Mouse (Mus musculus) megakaryocyte, adult 5-6 weeks (primary cell): ENCODE measurements around the gene Gm10382. TPM values are rescaled to one million over a fixed set of nuclear protein-coding genes. Genes with fewer than 3 reads are reported as not detected.
"Not testable (repeated sequence)": the region's sequence is repeated elsewhere in the genome, so short reads cannot be mapped to it uniquely, and the experiment has no call there.

Source experiments
- ATAC-seq: 2 replicates; pipeline ENCODE4 v1.8.0; 2016; ENCODE audit warnings: mild to moderate bottlenecking, inconsistent platforms; ENCODE audit not compliant: poor library complexity, severe bottlenecking
- total RNA-seq, 2 experiments: library from RNA; stranded (forward) in 1 of 2; stranded (reverse) in 1 of 2; fragments of 153-499, 151-499 nt in 1 of 2; fragments of 221-1000, 200-1000 nt in 1 of 2; gene quantifications; 2 replicates each; pipeline versions ENCODE4 v1.2.3 to v1.2.4; 2015 to 2017

The Gm10382 gene
- total RNA-seq, 2 experiments from 2014 or later, result 0.11 TPM; not detected in 1

GRCm38 (mm10) chr5:125368568-125368967 is 20.6 kb upstream of the Gm10382 start:
- peak; percentile 98 for ATAC-seq

DNA sequence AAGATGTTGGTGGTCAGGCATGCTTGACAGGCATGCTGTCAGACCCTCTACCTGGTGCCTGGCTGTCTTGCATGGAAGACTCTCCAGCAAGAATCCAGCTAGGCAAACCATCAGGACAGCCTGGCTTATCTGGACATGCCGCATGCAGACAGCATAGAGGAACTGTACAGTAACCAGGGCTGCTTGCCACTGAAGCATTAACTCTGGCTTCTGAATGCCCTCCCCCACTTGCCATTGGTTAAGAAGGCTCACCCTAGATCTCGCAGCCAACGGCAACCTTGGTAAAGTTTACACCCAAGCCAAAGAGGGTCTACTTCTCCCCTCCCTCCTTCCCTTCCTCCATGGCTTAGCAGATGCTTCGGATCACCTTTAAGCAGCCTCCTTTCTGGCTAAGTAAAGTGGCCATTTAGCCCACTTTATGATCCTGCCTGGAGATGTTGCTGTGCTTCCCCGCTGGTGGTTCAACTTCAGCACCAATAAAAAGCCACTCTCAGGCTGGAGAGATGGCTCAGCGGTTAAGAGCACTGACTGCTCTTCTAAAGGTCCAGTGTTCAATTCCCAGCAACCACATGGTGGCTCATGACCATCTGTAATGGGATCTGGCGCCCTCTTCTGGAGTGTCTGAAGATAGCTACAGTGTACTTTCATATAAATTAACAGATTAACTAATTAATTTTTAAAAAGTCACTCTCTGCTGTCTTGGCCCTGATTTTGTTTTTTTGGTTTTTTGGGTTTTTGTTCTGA is 18.0 kb upstream of the Gm10382 start:
- ATAC-seq, result no peak

DNA sequence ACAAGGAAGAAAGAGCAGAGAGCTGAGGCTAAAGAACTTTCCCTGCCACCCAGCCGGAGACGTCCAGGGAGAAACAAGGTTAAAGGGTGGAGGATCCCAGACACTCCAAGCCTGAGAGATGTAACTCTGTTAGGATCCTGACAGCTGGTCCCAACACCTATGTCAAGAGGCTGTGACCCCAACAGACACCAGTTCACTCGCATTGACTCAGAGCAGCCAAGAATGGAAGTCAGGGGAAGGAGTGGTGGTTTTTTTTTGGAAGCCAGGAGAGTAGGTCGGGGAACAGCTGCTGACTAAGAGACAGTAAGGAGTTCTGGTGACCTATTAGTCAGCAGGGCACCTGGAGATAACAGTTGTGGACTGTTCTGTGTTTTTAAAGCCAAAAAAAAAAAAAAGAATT is 17.1 kb upstream of the Gm10382 start:
- no peak for ATAC-seq

DNA sequence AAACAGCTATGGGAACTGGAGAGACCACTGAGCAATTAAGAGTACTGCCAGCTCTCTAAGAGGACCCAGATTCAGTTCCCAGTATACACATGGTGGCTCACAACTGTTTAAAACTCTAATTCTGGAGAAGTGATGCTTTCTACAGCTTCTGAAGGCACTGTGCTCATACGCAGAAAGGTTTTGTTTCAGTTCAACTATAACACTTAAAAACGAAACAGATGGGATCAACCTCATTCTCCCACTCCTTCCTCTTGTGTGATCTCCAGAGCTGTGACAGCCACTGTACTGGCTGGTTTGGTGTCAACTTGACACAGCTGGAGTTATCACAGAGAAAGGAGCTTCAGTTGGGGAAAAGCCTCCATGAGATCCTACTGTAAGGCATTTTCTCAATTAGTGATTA is 13.3 kb upstream of the Gm10382 start:
- peak; percentile 64 for ATAC-seq

DNA sequence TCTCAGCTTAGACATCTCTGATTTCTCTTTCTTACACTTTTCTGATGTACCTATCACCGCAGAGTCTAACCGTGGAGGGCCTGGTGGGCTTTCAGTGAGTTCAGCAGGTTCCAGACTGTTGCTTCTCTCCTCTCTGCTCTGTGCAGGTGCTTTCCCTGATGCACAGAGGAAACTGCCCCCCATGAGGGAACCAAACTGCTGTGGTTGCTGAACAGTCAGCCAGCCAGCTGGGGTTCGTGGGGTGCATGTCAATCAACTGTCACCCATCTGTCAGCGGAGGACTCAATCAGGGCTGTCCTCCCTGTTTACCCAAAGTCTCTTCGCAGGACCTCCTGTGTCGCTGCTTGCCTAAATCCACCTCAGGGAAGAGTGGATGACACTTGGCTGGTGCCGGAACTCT is 11.9 kb upstream of the Gm10382 start:
- ATAC-seq, result no peak

- no peak for ATAC-seq
Observed at GRCm38 (mm10) chr5:125378919-125379318, 10.2 kb upstream of the Gm10382 start.

DNA sequence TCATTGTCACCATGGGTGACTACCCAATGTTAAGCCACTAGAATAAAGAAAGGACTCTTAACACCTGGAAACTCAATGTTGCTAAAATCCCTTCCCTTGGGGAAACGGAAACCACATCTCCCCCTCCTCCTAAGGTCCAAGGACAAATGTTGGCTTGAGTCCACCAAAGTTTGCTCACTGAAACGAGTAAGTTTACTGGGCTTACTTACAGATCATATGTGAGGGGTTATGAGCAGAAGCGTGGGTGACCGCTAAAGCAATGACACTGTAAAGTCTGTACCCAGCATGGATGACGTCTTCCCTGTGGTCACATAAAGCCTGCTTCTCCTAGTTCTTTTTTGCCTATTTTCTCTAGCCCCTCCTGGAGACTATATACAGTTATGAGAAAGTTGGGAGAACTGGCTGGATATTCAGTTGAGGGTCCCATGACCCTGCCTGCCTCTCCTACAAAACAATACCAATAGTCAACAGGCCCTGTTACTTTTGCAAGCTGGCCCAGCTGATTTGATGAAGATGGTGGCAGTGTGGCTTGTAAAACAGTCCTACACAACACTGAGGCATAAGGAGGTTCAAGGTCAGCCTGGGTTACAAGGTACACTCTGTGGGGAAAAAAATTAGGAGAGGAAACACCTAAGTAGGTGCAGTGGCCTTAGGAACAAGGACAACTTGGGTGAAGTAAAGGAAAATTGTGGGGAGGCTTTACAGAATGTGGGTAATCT is 7.0 kb upstream of the Gm10382 start:
- ATAC-seq, result no peak; the same call in 1 of the 2 replicates

- ATAC-seq, result peak; percentile 64
Observed at GRCm38 (mm10) chr5:125382673-125383558, 6.2 kb upstream of the Gm10382 start.

GRCm38 (mm10) chr5:125383637-125384420 is 5.3 kb upstream of the Gm10382 start:
- no peak for ATAC-seq

- no peak for ATAC-seq
Observed at GRCm38 (mm10) chr5:125384512-125385214, 4.5 kb upstream of the Gm10382 start.

- ATAC-seq, result no peak
Observed at GRCm38 (mm10) chr5:125385215-125385940, 3.7 kb upstream of the Gm10382 start.

- ATAC-seq, result not testable (repeated sequence)
Observed at GRCm38 (mm10) chr5:125387295-125387694, 1.8 kb upstream of the Gm10382 start.

- ATAC-seq, result no peak
Observed at GRCm38 (mm10) chr5:125388358-125389092, 597 bp upstream of the Gm10382 start.

DNA sequence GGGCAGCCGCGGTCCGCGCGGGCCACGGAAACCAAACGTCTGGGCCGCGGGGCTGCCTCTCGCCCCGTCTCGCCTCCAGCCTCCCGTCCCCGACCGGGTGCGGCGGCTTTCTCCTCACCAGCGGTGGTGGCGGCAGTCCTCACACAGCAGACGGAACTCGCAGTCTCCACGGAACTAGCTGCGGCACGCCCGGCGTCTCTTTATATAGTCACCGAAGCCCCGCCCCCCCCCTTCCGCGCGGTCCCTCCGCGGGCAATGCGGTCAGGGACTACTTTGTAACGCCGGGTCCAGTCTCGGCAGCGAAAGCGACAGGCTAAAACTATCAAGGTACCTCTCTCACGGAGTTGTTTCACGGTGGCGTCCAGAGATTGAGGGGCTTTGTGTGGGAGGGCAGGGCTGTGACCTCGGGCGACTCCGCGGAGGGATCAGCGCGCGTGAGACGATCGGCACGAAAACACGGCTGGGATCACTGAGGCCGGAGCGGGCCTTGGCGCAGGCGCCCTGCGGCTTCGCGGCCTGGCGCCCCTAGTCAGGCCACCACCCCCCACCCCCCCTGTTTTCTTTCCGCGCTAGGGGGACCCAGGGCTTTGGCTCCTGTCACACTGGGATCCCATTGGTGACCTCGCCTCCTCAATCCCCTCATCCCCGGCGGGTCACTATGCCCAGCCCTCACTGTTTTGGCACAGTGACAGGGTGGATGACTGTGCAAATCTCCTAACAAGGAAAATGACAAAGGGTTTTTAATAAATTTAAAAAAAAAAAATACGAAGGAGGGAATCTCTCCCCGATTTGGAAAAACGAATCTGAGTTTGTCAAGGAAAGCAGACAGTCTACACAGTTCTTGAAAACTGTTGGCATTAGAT is 688 bp downstream of the Gm10382 start, which contains the start of gene Ubc:
Gene Ubc (minus strand): TSS at position 624 of the 863 bp plus-strand sequence.
- peak; percentile 26 for ATAC-seq

DNA sequence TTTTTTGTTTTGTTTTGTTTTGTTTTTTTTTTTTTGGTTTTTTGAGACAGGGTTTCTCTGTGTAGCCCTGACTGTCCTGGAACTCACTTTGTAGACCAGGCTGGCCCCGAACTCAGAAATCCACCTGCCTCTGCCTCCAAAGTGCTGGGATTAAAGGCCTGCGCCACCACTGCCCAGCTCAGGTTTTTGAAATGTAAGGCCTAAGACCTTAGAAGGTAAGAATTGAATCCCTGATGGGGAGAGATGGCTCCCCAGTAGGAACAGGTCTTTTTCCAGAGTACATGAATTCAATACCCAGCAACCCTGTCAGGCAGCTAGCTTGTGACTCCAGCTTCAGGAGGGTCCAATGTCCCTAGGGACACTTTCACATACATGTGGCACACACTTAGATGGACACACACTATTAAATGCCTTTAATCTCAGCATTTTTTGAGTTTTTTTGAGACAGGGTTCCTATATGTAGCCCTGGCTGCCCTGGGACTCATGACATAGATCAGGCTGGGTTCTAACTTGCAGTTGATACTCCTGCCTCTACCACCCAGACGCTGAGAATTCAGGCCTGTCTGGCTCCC is 1.9 kb downstream of the Gm10382 start:
- ATAC-seq, result no peak

DNA sequence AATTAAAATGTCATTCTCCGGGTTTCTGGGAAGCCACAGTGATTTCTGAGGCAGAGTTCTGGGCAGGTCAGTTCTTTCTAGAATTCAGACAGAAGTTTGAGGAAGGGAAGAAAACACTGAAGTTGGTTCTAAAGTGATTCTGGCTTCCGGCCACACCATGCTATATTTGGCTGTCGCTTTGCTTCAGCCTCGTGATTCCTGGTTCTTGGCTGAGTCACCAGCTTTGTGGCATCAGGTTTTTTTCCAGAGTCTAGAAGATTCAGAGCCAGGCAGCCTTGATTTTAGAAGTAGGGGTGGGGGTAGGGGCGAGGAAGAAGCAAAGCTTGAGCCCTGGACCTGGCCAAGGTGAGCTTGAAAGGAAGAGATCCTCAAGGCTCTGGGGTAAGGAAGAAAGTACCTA is 2.5 kb downstream of the Gm10382 start:
- no peak for ATAC-seq

DNA sequence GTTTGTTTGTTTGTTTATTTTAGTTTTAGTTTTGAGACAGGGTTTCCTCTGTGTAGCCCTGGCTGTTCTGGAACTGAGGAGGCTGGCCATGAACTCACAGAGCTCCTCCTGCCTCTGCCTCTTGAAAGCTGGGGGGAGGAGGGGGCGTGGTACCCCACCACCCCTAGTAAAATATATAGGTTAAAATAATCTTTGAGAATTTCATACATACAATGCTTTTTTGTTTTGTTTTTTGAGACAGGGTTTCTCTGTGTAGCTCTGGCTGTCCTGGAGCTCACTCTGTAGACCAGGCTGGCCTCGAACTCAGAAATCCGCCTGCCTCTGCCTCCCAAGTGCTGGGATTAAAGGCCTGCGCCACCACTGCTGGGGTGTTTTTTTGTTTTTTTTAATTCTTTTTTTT is 3.1 kb downstream of the Gm10382 start:
- ATAC-seq, result not testable (repeated sequence)
